Mouse (Mus musculus): ENCODE results near the gene Defb19. TPM values are rescaled to one million over a fixed set of nuclear protein-coding genes. Genes with fewer than 3 reads are reported as not detected.

The Defb19 gene
- polyA plus RNA-seq (2012; rRNA removed): not detected in 2 replicates

GRCm38 (mm10) chr2:152580107-152580506 lies at the start of gene Defb19:
Gene Defb19 (minus strand): TSS chr2:152580312.
- no peak for DNase-seq
- WGBS: 66% methylated on average over 7 of the region's 7 CpGs
- H3K27me3 ChIP-seq (ENCODE audit: control insufficient read depth, insufficient read depth, low read length): no peaks in the 10 kb centered on the region
- H3K4me3 ChIP-seq (replicated peaks; ENCODE audit: insufficient read depth, low read depth, low read length): no peak within 1 kb of the TSS
- TF ChIP-seq CTCF (IDR thresholded peaks at IDR 0.05; ENCODE audit: borderline replicate concordance, insufficient read depth, low read depth, low read length) (no peak), POLR2A (IDR thresholded peaks at IDR 0.05; ENCODE audit: borderline replicate concordance, insufficient read depth, low read length) (no peak)
- H3K27ac ChIP-seq (ENCODE audit: insufficient read depth, low read length): no peak within 1 kb of the TSS
- H3K4me1 ChIP-seq (ENCODE audit: control insufficient read depth, insufficient read depth, low read length): no peaks in the 10 kb centered on the region

- 89% methylated on average over 6 of the region's 6 CpGs for WGBS
- Histone ChIP-seq H3K27ac (ENCODE audit: insufficient read depth, low read length) (no peak overlapping the region), H3K4me1 (ENCODE audit: control insufficient read depth, insufficient read depth, low read length) (no peaks in the 10 kb centered on the region), H3K4me3 (replicated peaks; ENCODE audit: insufficient read depth, low read depth, low read length) (no peak overlapping the region), H3K27me3 (ENCODE audit: control insufficient read depth, insufficient read depth, low read length) (peaks cover 3% of the 10 kb centered on the region; the same call in 1 of the 2 replicates)
- no peak for TF ChIP-seq POLR2A (IDR thresholded peaks at IDR 0.05; ENCODE audit: borderline replicate concordance, insufficient read depth, low read length)
- TF ChIP-seq CTCF (IDR thresholded peaks at IDR 0.05; ENCODE audit: borderline replicate concordance, insufficient read depth, low read depth, low read length): no peak
- no peak for DNase-seq
These were observed 49.8 kb upstream of the Defb19 start for GRCm38 (mm10) chr2:152629904-152630303.

GRCm38 (mm10) chr2:152629239-152629638 lies 49.1 kb upstream of the Defb19 start:
- H3K27me3 ChIP-seq (ENCODE audit: control insufficient read depth, insufficient read depth, low read length): peaks cover 3% of the 10 kb centered on the region; the same call in 1 of the 2 replicates
- H3K4me1 ChIP-seq (ENCODE audit: control insufficient read depth, insufficient read depth, low read length): no peaks in the 10 kb centered on the region
- WGBS: 55% methylated on average over 3 of the region's 3 CpGs
- no peak overlapping the region for H3K27ac ChIP-seq (ENCODE audit: insufficient read depth, low read length)
- DNase-seq: no peak
- no peak overlapping the region for H3K4me3 ChIP-seq (replicated peaks; ENCODE audit: insufficient read depth, low read depth, low read length)
- TF ChIP-seq POLR2A (IDR thresholded peaks at IDR 0.05; ENCODE audit: borderline replicate concordance, insufficient read depth, low read length) (no peak), CTCF (IDR thresholded peaks at IDR 0.05; ENCODE audit: borderline replicate concordance, insufficient read depth, low read depth, low read length) (no peak)

- H3K4me3 ChIP-seq (replicated peaks; ENCODE audit: insufficient read depth, low read depth, low read length): no peak overlapping the region
- no peaks in the 10 kb centered on the region for H3K4me1 ChIP-seq (ENCODE audit: control insufficient read depth, insufficient read depth, low read length)
- H3K27ac ChIP-seq (ENCODE audit: insufficient read depth, low read length): no peak overlapping the region
- 38% methylated on average over 17 of the region's 17 CpGs for WGBS
- TF ChIP-seq CTCF (IDR thresholded peaks at IDR 0.05; ENCODE audit: borderline replicate concordance, insufficient read depth, low read depth, low read length) (no peak), POLR2A (IDR thresholded peaks at IDR 0.05; ENCODE audit: borderline replicate concordance, insufficient read depth, low read length) (no peak)
- no peak for DNase-seq
- peaks cover 3% of the 10 kb centered on the region; the same call in 1 of the 2 replicates for H3K27me3 ChIP-seq (ENCODE audit: control insufficient read depth, insufficient read depth, low read length)
These were observed 48.0 kb upstream of the Defb19 start for GRCm38 (mm10) chr2:152628066-152628465.

- no peak within 1 kb of the TSS for H3K4me3 ChIP-seq (replicated peaks; ENCODE audit: insufficient read depth, low read depth, low read length)
- no peaks in the 10 kb centered on the region for H3K4me1 ChIP-seq (ENCODE audit: control insufficient read depth, insufficient read depth, low read length)
- H3K27ac ChIP-seq (ENCODE audit: insufficient read depth, low read length): no peak within 1 kb of the TSS
- TF ChIP-seq POLR2A (IDR thresholded peaks at IDR 0.05; ENCODE audit: borderline replicate concordance, insufficient read depth, low read length) (no peak), CTCF (IDR thresholded peaks at IDR 0.05; ENCODE audit: borderline replicate concordance, insufficient read depth, low read depth, low read length) (no peak)
- 3% methylated on average over 59 of the region's 59 CpGs for WGBS
- peaks cover 3% of the 10 kb centered on the region; the same call in 1 of the 2 replicates for H3K27me3 ChIP-seq (ENCODE audit: control insufficient read depth, insufficient read depth, low read length)
- DNase-seq: no peak
These were observed 46.9 kb upstream of the Defb19 start, which contains the start of gene Rem1 for GRCm38 (mm10) chr2:152626774-152627591. Gene Rem1 (plus strand): TSS chr2:152626951.

GRCm38 (mm10) chr2:152625256-152625655 lies 45.1 kb upstream of the Defb19 start:
- no peak overlapping the region for H3K4me3 ChIP-seq (replicated peaks; ENCODE audit: insufficient read depth, low read depth, low read length)

GRCm38 (mm10) chr2:152624566-152624965 lies 44.5 kb upstream of the Defb19 start:
- TF ChIP-seq POLR2A (IDR thresholded peaks at IDR 0.05; ENCODE audit: borderline replicate concordance, insufficient read depth, low read length) (no peak), CTCF (IDR thresholded peaks at IDR 0.05; ENCODE audit: borderline replicate concordance, insufficient read depth, low read depth, low read length) (no peak)
- 83% methylated on average over 2 of the region's 2 CpGs for WGBS

More at GRCm38 (mm10) chr2:152625256-152625655, 45.1 kb upstream of the Defb19 start:
- WGBS: 4% methylated on average over 1 of the region's 1 CpGs
- Histone ChIP-seq H3K4me1 (ENCODE audit: control insufficient read depth, insufficient read depth, low read length) (no peaks in the 10 kb centered on the region), H3K27me3 (ENCODE audit: control insufficient read depth, insufficient read depth, low read length) (peaks cover 3% of the 10 kb centered on the region; the same call in 1 of the 2 replicates), H3K27ac (ENCODE audit: insufficient read depth, low read length) (no peak overlapping the region)
- no peak for DNase-seq
- TF ChIP-seq CTCF (IDR thresholded peaks at IDR 0.05; ENCODE audit: borderline replicate concordance, insufficient read depth, low read depth, low read length): no peak
- no peak for TF ChIP-seq POLR2A (IDR thresholded peaks at IDR 0.05; ENCODE audit: borderline replicate concordance, insufficient read depth, low read length)

GRCm38 (mm10) chr2:152622953-152623352 lies 42.8 kb upstream of the Defb19 start, which contains the start of gene Defb25:
Gene Defb25 (minus strand): TSS chr2:152623053.
- Histone ChIP-seq H3K27ac (ENCODE audit: insufficient read depth, low read length) (no peak within 1 kb of the TSS), H3K27me3 (ENCODE audit: control insufficient read depth, insufficient read depth, low read length) (peaks cover 3% of the 10 kb centered on the region; the same call in 1 of the 2 replicates), H3K4me1 (ENCODE audit: control insufficient read depth, insufficient read depth, low read length) (no peaks in the 10 kb centered on the region), H3K4me3 (replicated peaks; ENCODE audit: insufficient read depth, low read depth, low read length) (no peak within 1 kb of the TSS)
- DNase-seq: no peak
- WGBS: 86% methylated on average over 7 of the region's 7 CpGs
- TF ChIP-seq POLR2A (IDR thresholded peaks at IDR 0.05; ENCODE audit: borderline replicate concordance, insufficient read depth, low read length) (no peak), CTCF (IDR thresholded peaks at IDR 0.05; ENCODE audit: borderline replicate concordance, insufficient read depth, low read depth, low read length) (no peak)

More at GRCm38 (mm10) chr2:152624566-152624965, 44.5 kb upstream of the Defb19 start:
- no peaks in the 10 kb centered on the region for H3K4me1 ChIP-seq (ENCODE audit: control insufficient read depth, insufficient read depth, low read length)
- H3K27me3 ChIP-seq (ENCODE audit: control insufficient read depth, insufficient read depth, low read length): peaks cover 3% of the 10 kb centered on the region; the same call in 1 of the 2 replicates
- H3K27ac ChIP-seq (ENCODE audit: insufficient read depth, low read length): no peak overlapping the region
- no peak for DNase-seq
- no peak overlapping the region for H3K4me3 ChIP-seq (replicated peaks; ENCODE audit: insufficient read depth, low read depth, low read length)

All from cerebellum, adult 2 months (tissue).